Mouse (Mus musculus): ENCODE data around the gene Mepce. TPM values are rescaled to one million over a fixed set of nuclear protein-coding genes. Genes with fewer than 3 reads are reported as not detected.

The Mepce gene
- polyA plus RNA-seq, 1 experiment = 42.9 TPM

DNA sequence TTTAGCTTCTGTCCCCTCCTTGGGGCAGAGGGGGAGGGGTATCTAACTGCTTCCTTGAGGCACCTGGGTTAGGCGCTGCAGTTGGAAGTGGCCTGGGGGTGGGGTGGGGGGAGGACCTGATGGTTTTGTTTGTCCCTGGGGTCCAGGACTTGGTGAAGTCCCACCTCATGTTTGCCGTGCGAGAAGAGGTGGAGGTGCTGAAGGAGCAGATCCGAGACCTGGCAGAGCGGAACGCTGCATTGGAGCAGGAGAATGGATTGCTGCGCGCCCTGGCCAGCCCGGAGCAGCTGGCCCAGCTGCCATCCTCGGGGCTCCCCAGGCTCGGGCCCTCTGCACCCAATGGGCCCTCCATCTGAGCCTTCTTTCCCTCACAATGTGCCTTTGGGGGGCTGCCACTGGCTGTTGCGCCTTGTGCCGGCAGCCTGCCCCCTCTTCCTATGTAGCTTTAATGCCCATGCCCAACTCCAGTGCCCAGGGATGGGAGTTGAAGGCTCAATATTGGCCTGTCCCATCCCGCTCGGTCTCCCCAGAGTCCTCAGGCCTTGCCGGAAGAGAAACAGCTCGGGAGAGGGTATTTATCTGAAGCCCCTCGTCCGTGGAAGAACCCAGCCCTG lies 28.4 kb downstream of the Mepce start:
- H3K27ac ChIP-seq (ENCODE audit: insufficient read depth, low read depth, low read length) = no peak overlapping the region

DNA sequence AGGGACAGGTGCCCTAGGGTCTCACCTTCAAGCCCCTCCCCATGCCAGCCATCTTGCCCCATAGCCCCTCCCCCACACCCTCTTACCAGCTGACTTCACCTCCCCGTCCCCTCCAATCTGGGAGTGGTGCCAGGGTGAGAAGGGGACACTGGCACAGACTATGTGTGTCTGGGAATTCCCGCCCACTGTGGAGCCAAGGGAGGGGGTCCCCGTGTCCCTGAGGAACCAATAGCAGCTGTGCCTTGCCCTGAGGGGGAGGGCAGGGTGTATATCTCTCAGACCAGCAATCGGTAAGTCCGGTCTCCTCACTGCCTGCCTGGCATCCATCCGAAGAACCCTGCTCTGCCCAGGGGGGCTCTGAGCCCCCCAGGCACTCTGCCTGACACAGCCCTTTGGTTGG lies 29.6 kb downstream of the Mepce start:
- H3K27me3 ChIP-seq (replicated peaks; ENCODE audit: control insufficient read depth, insufficient read depth, low read length) = no peaks in the 10 kb centered on the region
- peaks cover 9% of the 10 kb centered on the region for H3K4me1 ChIP-seq (ENCODE audit: control insufficient read depth, insufficient read depth, low read length)
- H3K4me3 ChIP-seq (ENCODE audit: insufficient read depth, low read depth, low read length) = no peak overlapping the region
- H3K36me3 ChIP-seq (ENCODE audit: control insufficient read depth, insufficient read depth, low read length) = no peaks in the 10 kb centered on the region; the same call in 1 of the 2 replicates
- peak; percentile 39 for DNase-seq
- no peak for TF ChIP-seq POLR2A (IDR thresholded peaks at IDR 0.05; ENCODE audit: low read depth, low read length)
- no peak for TF ChIP-seq CTCF (conservative IDR thresholded peaks at IDR 0.05; ENCODE audit: insufficient read depth, insufficient read length, low read depth, low read length)
- WGBS = 43% methylated on average over 6 of the region's 6 CpGs
- H3K27ac ChIP-seq (ENCODE audit: insufficient read depth, low read depth, low read length) = no peak overlapping the region

More for the DNA sequence above, 28.4 kb downstream of the Mepce start:
- DNase-seq = no peak
- WGBS = 89% methylated on average over 19 of the region's 19 CpGs
- no peak overlapping the region for H3K4me3 ChIP-seq (ENCODE audit: insufficient read depth, low read depth, low read length)
- H3K27me3 ChIP-seq (replicated peaks; ENCODE audit: control insufficient read depth, insufficient read depth, low read length) = no peaks in the 10 kb centered on the region
- TF ChIP-seq POLR2A (IDR thresholded peaks at IDR 0.05; ENCODE audit: low read depth, low read length) = no peak
- H3K4me1 ChIP-seq (ENCODE audit: control insufficient read depth, insufficient read depth, low read length) = peaks cover 9% of the 10 kb centered on the region
- H3K36me3 ChIP-seq (ENCODE audit: control insufficient read depth, insufficient read depth, low read length) = no peaks in the 10 kb centered on the region; the same call in 1 of the 2 replicates

DNA sequence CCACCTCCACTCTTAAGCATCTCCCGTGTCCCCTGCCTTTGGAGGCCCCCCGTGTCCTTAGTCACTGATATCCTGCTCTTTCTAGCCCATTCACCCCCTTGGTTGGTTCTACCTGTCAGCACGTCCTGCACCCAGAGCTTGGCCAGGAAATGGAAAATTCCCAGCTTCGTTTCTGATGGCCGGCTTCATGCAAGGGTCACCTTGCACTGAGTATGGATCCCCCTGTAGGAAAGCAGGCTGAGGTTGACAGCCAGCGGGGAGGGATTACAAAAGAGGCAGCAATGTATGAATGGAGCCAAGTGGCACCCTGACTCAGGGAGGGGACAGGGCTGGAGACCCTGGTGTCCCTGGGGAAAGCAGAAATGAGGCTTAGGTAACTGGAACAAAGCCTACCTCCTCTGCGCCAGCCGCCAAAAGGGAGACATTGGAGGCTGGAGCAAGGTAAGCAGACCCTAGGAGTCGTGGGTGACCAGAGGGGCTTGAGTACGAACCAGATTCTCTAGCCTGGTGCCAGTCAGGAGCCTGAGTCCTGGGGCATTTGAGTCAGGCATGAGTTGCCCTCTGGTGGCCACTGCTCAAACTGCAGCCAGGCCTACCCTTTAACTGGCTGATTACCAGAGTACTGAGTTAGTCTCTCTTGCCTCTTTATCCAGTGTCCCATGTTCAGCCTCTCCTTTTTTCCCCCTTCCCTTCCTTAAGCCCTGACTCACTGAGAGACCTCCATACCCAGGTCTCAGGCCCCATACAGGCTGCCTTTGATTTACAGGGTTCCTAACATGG lies 30.4 kb downstream of the Mepce start:
- Histone ChIP-seq H3K4me3 (ENCODE audit: insufficient read depth, low read depth, low read length) (no peak overlapping the region), H3K27me3 (replicated peaks; ENCODE audit: control insufficient read depth, insufficient read depth, low read length) (no peaks in the 10 kb centered on the region), H3K4me1 (ENCODE audit: control insufficient read depth, insufficient read depth, low read length) (peaks cover 9% of the 10 kb centered on the region), H3K36me3 (ENCODE audit: control insufficient read depth, insufficient read depth, low read length) (no peaks in the 10 kb centered on the region; the same call in 1 of the 2 replicates), H3K27ac (ENCODE audit: insufficient read depth, low read depth, low read length) (peak overlapping the region; percentile 42)
- TF ChIP-seq CTCF (conservative IDR thresholded peaks at IDR 0.05; ENCODE audit: insufficient read depth, insufficient read length, low read depth, low read length) (peak; percentile 95), POLR2A (IDR thresholded peaks at IDR 0.05; ENCODE audit: low read depth, low read length) (no peak)
- DNase-seq = peak; percentile 91
- WGBS = 29% methylated on average over 10 of the region's 10 CpGs

- H3K4me3 ChIP-seq (ENCODE audit: insufficient read depth, low read depth, low read length) = no peak overlapping the region
- no peak for DNase-seq
- 69% methylated on average over 3 of the region's 3 CpGs for WGBS
- H3K4me1 ChIP-seq (ENCODE audit: control insufficient read depth, insufficient read depth, low read length) = peaks cover 9% of the 10 kb centered on the region
- H3K36me3 ChIP-seq (ENCODE audit: control insufficient read depth, insufficient read depth, low read length) = no peaks in the 10 kb centered on the region; the same call in 1 of the 2 replicates
- no peaks in the 10 kb centered on the region for H3K27me3 ChIP-seq (replicated peaks; ENCODE audit: control insufficient read depth, insufficient read depth, low read length)
- no peak overlapping the region; the same call in 1 of the 2 replicates for H3K27ac ChIP-seq (ENCODE audit: insufficient read depth, low read depth, low read length)
- TF ChIP-seq CTCF (conservative IDR thresholded peaks at IDR 0.05; ENCODE audit: insufficient read depth, insufficient read length, low read depth, low read length) (no peak), POLR2A (IDR thresholded peaks at IDR 0.05; ENCODE audit: low read depth, low read length) (no peak)
Observed at GRCm38 (mm10) chr5:137756106-137756505, 31.3 kb downstream of the Mepce start.

DNA sequence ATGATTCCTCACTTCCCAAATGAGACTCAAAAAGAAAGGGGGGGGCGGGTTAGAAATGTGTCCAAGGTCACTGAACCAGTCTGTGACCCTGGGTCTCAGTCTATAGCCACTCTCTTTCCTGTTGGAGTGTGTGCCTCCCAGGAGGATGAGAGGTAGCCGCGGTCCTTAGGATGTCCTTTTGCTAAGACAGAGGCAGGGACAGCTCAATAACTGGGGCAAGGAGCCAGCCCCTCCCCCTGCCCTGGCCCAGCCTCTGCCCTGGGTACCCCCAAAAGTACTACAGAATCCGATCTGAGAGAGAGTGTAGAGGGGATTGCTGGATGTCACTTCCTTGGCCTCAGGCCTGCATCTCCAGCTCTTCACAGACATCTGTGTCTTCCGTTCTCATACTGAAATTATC lies 32.0 kb downstream of the Mepce start:
- Histone ChIP-seq H3K27ac (ENCODE audit: insufficient read depth, low read depth, low read length) (peak overlapping the region; percentile 14; the same call in 1 of the 2 replicates), H3K4me3 (ENCODE audit: insufficient read depth, low read depth, low read length) (no peak overlapping the region), H3K4me1 (ENCODE audit: control insufficient read depth, insufficient read depth, low read length) (peaks cover 9% of the 10 kb centered on the region), H3K36me3 (ENCODE audit: control insufficient read depth, insufficient read depth, low read length) (no peaks in the 10 kb centered on the region; the same call in 1 of the 2 replicates), H3K27me3 (replicated peaks; ENCODE audit: control insufficient read depth, insufficient read depth, low read length) (no peaks in the 10 kb centered on the region)
- no peak for TF ChIP-seq CTCF (conservative IDR thresholded peaks at IDR 0.05; ENCODE audit: insufficient read depth, insufficient read length, low read depth, low read length)
- 70% methylated on average over 5 of the region's 5 CpGs for WGBS
- no peak for DNase-seq

DNA sequence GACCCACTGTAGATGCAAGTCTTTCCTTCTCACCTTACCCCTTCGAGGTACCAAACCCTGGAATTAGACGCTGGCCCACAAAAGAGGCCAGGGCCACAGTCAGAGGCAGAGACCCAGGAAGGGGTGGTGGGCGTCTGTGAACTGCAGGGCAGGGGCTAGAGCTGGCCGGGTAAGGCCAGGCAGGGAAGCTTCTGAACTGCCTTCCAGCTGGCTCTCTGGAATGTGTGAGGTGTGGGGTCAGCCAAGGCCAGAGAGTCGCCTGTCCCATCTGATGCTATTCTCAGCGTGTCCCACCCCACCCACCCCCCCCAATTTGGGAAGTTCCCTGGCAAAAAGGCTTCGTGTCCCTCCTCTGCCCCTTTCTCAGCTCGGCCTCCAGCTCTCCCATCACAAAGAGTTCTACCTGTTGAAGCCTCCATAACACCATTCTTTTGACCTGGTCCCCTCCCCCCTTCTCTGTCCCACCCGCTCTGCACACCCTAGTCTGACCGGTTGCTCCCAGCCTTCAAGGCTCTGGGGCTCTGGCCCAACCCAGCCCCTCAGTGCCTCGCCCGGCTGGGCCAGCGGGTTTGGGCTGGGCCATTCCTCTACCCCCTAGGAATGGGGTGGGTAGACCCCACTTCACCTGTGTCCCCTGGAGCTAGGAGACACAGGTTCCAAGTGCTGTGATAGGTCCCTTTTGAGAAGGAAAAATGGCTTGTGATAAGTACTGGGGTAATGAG lies 34.2 kb downstream of the Mepce start:
- H3K36me3 ChIP-seq (ENCODE audit: control insufficient read depth, insufficient read depth, low read length) = no peaks in the 10 kb centered on the region
- no peak for DNase-seq
- H3K4me1 ChIP-seq (ENCODE audit: control insufficient read depth, insufficient read depth, low read length) = peaks cover 8% of the 10 kb centered on the region
- WGBS = 55% methylated on average over 13 of the region's 13 CpGs
- H3K27ac ChIP-seq (ENCODE audit: insufficient read depth, low read depth, low read length) = peak overlapping the region; percentile 16; the same call in 1 of the 2 replicates
- H3K4me3 ChIP-seq (ENCODE audit: insufficient read depth, low read depth, low read length) = no peak overlapping the region
- no peak for TF ChIP-seq CTCF (conservative IDR thresholded peaks at IDR 0.05; ENCODE audit: insufficient read depth, insufficient read length, low read depth, low read length)
- no peaks in the 10 kb centered on the region for H3K27me3 ChIP-seq (replicated peaks; ENCODE audit: control insufficient read depth, insufficient read depth, low read length)

DNA sequence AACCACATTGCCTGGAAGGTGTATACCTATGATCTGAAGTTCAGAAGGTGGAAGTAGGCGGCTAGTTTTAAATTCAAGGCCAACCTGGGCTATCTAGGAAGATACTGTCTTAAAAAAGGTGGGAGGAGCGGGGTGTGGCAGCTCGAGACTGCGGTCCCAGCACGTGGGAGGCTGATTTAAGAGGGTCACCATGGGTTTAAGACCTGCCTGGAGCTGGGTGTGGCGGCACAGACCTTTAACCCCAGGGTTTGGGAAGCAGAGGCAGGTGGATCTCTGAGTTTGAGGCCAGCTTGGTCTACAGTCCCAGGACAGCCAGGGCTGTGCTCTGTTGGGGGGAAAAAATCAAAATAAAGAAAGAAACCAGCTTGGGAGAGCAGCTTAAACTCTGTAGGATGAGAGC lies 35.5 kb downstream of the Mepce start:
- Histone ChIP-seq H3K27ac (ENCODE audit: insufficient read depth, low read depth, low read length) (no peak overlapping the region), H3K27me3 (replicated peaks; ENCODE audit: control insufficient read depth, insufficient read depth, low read length) (no peaks in the 10 kb centered on the region), H3K4me3 (ENCODE audit: insufficient read depth, low read depth, low read length) (no peak overlapping the region), H3K36me3 (ENCODE audit: control insufficient read depth, insufficient read depth, low read length) (no peaks in the 10 kb centered on the region), H3K4me1 (ENCODE audit: control insufficient read depth, insufficient read depth, low read length) (peaks cover 7% of the 10 kb centered on the region)
- no peak for DNase-seq
- WGBS = 92% methylated on average over 6 of the region's 6 CpGs
- TF ChIP-seq POLR2A (IDR thresholded peaks at IDR 0.05; ENCODE audit: low read depth, low read length) (no peak), CTCF (conservative IDR thresholded peaks at IDR 0.05; ENCODE audit: insufficient read depth, insufficient read length, low read depth, low read length) (no peak)
